Mouse (Mus musculus): ENCODE measurements around the gene Flnc. TPM values are rescaled to one million over a fixed set of nuclear protein-coding genes. Genes with fewer than 3 reads are reported as not detected.

Flnc gene
- polyA plus RNA-seq, 1 experiment, result 2.6 TPM

GRCm38 (mm10) chr6:29406412-29406811, 26.6 kb upstream of the Flnc start:
- TF ChIP-seq CTCF (IDR thresholded peaks at IDR 0.05; ENCODE audit: control insufficient read depth, insufficient read depth, insufficient replicate concordance, low read depth, low read length) (no peak), POLR2A (IDR thresholded peaks at IDR 0.05; ENCODE audit: control insufficient read depth, low read depth, low read length) (no peak)
- no peaks in the 10 kb centered on the region; the same call in 1 of the 2 replicates for H3K4me1 ChIP-seq (ENCODE audit: control insufficient read depth, insufficient read depth, low read length)
- H3K27me3 ChIP-seq (ENCODE audit: control insufficient read depth, insufficient read depth, low read length), result no peaks in the 10 kb centered on the region
- peaks cover 2% of the 10 kb centered on the region for H3K36me3 ChIP-seq (ENCODE audit: control insufficient read depth, insufficient read depth, low read length)
- H3K4me3 ChIP-seq (ENCODE audit: control insufficient read depth, low read depth, low read length), result no peak overlapping the region
- no peak overlapping the region for H3K27ac ChIP-seq (ENCODE audit: control insufficient read depth, insufficient read depth, low read depth, low read length)

DNA sequence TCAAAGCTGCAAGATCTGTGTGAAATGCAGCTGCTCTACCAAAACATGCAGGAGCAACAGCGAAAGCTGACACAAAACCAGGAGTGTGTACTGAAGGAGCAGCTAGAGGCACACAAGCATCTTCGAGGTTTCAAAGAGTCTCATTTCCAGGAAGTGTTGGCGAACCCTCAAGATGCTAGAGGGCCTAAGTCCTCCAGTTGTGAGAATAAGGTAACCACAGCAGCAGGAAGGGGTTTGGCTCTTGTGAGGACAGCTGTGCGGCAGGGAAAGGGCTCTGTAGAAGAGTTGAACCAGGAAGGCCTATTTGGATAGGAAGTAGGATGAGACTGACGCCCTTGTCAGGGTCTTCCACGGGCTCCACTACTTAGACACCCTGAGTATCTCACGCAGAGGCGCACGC, 17.6 kb upstream of the Flnc start:
- no peaks in the 10 kb centered on the region for H3K27me3 ChIP-seq (ENCODE audit: control insufficient read depth, insufficient read depth, low read length)
- H3K27ac ChIP-seq (ENCODE audit: control insufficient read depth, insufficient read depth, low read depth, low read length), result no peak overlapping the region
- H3K36me3 ChIP-seq (ENCODE audit: control insufficient read depth, insufficient read depth, low read length), result peaks cover 5% of the 10 kb centered on the region
- TF ChIP-seq POLR2A (IDR thresholded peaks at IDR 0.05; ENCODE audit: control insufficient read depth, low read depth, low read length) (no peak), CTCF (IDR thresholded peaks at IDR 0.05; ENCODE audit: control insufficient read depth, insufficient read depth, insufficient replicate concordance, low read depth, low read length) (no peak)
- H3K4me3 ChIP-seq (ENCODE audit: control insufficient read depth, low read depth, low read length), result no peak overlapping the region
- H3K4me1 ChIP-seq (ENCODE audit: control insufficient read depth, insufficient read depth, low read length), result no peaks in the 10 kb centered on the region

GRCm38 (mm10) chr6:29420596-29420995, 12.5 kb upstream of the Flnc start:
- Histone ChIP-seq H3K36me3 (ENCODE audit: control insufficient read depth, insufficient read depth, low read length) (no peaks in the 10 kb centered on the region), H3K4me1 (ENCODE audit: control insufficient read depth, insufficient read depth, low read length) (no peaks in the 10 kb centered on the region), H3K27me3 (ENCODE audit: control insufficient read depth, insufficient read depth, low read length) (no peaks in the 10 kb centered on the region), H3K27ac (ENCODE audit: control insufficient read depth, insufficient read depth, low read depth, low read length) (no peak overlapping the region), H3K4me3 (ENCODE audit: control insufficient read depth, low read depth, low read length) (no peak overlapping the region)
- TF ChIP-seq CTCF (IDR thresholded peaks at IDR 0.05; ENCODE audit: control insufficient read depth, insufficient read depth, insufficient replicate concordance, low read depth, low read length), result no peak
- no peak for TF ChIP-seq POLR2A (IDR thresholded peaks at IDR 0.05; ENCODE audit: control insufficient read depth, low read depth, low read length)

DNA sequence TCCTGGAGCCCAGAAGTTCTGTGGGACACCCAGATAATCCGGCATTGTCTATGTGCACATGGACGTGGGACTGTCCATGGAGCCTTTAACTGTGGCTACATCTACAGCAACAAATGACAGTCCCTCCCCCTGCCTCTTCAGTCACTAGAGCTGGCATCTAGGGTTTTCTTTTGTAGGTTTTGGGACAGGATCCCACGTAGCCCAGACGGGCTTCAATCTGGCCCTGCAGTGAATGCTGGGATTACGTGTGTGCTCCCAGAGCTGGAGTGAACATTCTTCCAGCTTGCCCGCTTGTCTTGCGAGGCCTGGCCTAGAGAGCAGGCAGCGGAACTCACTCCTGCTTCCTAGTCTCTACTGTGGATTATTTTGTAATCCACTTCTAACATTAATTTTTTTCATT, 7.9 kb upstream of the Flnc start:
- no peak overlapping the region for H3K27ac ChIP-seq (ENCODE audit: control insufficient read depth, insufficient read depth, low read depth, low read length)
- no peaks in the 10 kb centered on the region for H3K27me3 ChIP-seq (ENCODE audit: control insufficient read depth, insufficient read depth, low read length)
- no peaks in the 10 kb centered on the region for H3K36me3 ChIP-seq (ENCODE audit: control insufficient read depth, insufficient read depth, low read length)
- no peak overlapping the region for H3K4me3 ChIP-seq (ENCODE audit: control insufficient read depth, low read depth, low read length)
- H3K4me1 ChIP-seq (ENCODE audit: control insufficient read depth, insufficient read depth, low read length), result no peaks in the 10 kb centered on the region
- TF ChIP-seq CTCF (IDR thresholded peaks at IDR 0.05; ENCODE audit: control insufficient read depth, insufficient read depth, insufficient replicate concordance, low read depth, low read length) (no peak), POLR2A (IDR thresholded peaks at IDR 0.05; ENCODE audit: control insufficient read depth, low read depth, low read length) (no peak)

DNA sequence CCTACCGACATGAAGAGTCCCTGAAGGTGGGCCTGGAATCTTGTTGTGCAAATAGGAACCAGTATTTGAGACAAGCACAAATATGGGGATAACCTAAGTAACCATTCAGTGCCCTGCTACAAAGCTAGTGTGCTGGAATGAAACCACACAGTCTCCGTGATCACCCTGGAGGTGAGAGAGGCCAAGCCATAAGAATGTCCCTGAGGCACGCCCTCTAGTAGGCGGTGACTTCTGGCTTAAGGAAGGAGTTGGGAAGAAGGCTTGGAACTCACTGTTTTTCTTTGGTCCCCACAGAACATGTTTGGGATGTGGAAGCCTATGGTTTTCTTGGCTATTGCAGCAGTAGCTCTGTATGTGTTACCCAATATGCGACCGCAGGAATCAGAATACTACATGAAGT, 6.7 kb upstream of the Flnc start:
- TF ChIP-seq CTCF (IDR thresholded peaks at IDR 0.05; ENCODE audit: control insufficient read depth, insufficient read depth, insufficient replicate concordance, low read depth, low read length) (no peak), POLR2A (IDR thresholded peaks at IDR 0.05; ENCODE audit: control insufficient read depth, low read depth, low read length) (no peak)
- H3K4me3 ChIP-seq (ENCODE audit: control insufficient read depth, low read depth, low read length), result no peak overlapping the region
- H3K4me1 ChIP-seq (ENCODE audit: control insufficient read depth, insufficient read depth, low read length), result no peaks in the 10 kb centered on the region
- no peaks in the 10 kb centered on the region for H3K36me3 ChIP-seq (ENCODE audit: control insufficient read depth, insufficient read depth, low read length)
- H3K27me3 ChIP-seq (ENCODE audit: control insufficient read depth, insufficient read depth, low read length), result no peaks in the 10 kb centered on the region
- H3K27ac ChIP-seq (ENCODE audit: control insufficient read depth, insufficient read depth, low read depth, low read length), result no peak overlapping the region

- Histone ChIP-seq H3K4me3 (ENCODE audit: control insufficient read depth, low read depth, low read length) (no peak overlapping the region), H3K27ac (ENCODE audit: control insufficient read depth, insufficient read depth, low read depth, low read length) (no peak overlapping the region), H3K4me1 (ENCODE audit: control insufficient read depth, insufficient read depth, low read length) (peaks cover 2% of the 10 kb centered on the region), H3K27me3 (ENCODE audit: control insufficient read depth, insufficient read depth, low read length) (peaks cover 2% of the 10 kb centered on the region; the same call in 1 of the 2 replicates), H3K36me3 (ENCODE audit: control insufficient read depth, insufficient read depth, low read length) (no peaks in the 10 kb centered on the region)
- TF ChIP-seq POLR2A (IDR thresholded peaks at IDR 0.05; ENCODE audit: control insufficient read depth, low read depth, low read length) (no peak), CTCF (IDR thresholded peaks at IDR 0.05; ENCODE audit: control insufficient read depth, insufficient read depth, insufficient replicate concordance, low read depth, low read length) (no peak)
Measured at GRCm38 (mm10) chr6:29428171-29428570, 4.9 kb upstream of the Flnc start.

DNA sequence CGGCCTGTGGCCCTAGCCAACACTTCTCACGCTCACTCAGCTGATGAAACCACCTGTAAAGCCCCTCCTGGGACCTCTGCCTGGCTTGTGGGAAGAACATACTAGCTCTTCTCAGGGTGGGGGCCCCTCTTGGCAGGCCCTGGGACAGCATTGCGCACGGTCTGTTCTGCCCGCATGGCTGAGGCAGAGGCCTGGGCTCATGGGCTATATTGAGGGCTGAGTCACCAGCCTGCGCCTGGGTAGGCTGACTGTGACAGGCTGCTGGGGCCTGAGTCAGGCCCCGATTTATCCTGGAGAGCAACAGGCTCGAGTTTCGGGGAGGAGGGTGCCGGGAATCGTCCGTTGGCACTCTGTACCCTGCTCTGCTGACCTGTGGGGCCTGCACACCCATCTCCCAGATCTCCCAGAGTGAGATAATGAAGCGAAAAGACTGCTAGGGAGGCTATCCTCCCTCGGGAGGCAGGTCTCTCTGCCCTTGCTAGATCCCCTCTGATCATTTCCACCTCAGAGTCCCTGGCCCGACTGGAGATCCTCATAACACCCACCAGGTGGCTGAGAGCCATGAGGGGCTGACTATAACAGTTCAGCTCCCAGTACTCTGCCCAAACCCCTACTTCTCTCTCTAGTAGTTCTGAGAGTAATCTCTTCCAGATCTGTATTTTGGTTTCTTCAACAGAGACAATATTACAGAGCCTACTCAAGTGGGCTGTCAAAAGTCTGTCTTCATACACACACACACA, 2.2 kb upstream of the Flnc start:
- H3K4me1 ChIP-seq (ENCODE audit: control insufficient read depth, insufficient read depth, low read length), result peaks cover 13% of the 10 kb centered on the region
- no peaks in the 10 kb centered on the region for H3K36me3 ChIP-seq (ENCODE audit: control insufficient read depth, insufficient read depth, low read length)
- TF ChIP-seq POLR2A (IDR thresholded peaks at IDR 0.05; ENCODE audit: control insufficient read depth, low read depth, low read length), result no peak
- no peak for TF ChIP-seq CTCF (IDR thresholded peaks at IDR 0.05; ENCODE audit: control insufficient read depth, insufficient read depth, insufficient replicate concordance, low read depth, low read length)

More for the DNA sequence above, 2.2 kb upstream of the Flnc start:
- Histone ChIP-seq H3K27me3 (ENCODE audit: control insufficient read depth, insufficient read depth, low read length) (peaks cover 2% of the 10 kb centered on the region; the same call in 1 of the 2 replicates), H3K4me3 (ENCODE audit: control insufficient read depth, low read depth, low read length) (no peak overlapping the region), H3K27ac (ENCODE audit: control insufficient read depth, insufficient read depth, low read depth, low read length) (no peak overlapping the region)
